Mouse (Mus musculus): ENCODE results near the gene Piezo1.

DNA sequence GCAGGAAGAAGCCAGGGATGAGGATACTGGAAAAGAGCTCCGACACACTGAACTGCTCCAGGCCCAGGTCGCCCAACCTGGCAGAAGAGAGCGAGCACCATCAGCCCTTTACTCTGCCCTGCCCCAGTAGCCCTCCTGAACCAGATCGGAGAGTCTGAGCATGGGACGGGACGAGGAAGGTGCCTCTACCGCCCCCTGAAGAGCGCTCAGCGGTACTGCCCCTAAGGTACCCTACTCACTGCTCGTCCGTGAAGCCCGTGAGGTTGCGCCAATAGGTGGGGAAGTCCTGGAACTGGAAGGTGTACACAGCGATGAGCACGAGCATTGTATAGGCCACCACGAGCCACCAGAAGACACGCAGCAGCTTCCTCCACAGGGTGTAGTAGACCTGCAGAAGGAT lies 53.2 kb downstream of the Piezo1 start:
- TF ChIP-seq POLR2A (IDR thresholded peaks at IDR 0.05; ENCODE audit: low read depth, low read length), result no peak
- peak; percentile 39; the same call in 1 of the 2 replicates for TF ChIP-seq CTCF (IDR thresholded peaks at IDR 0.05; ENCODE audit: extremely low read depth, insufficient read depth, insufficient read length, insufficient replicate concordance)

All from spleen, adult 2 months (tissue).